Mouse (Mus musculus) ovary, postnatal 36 days (tissue): ENCODE measurements around the gene Zfp952.
"Not testable (repeated sequence)": the region's sequence is repeated elsewhere in the genome, so short reads cannot be mapped to it uniquely, and the experiment has no call there.

Source experiments
- DNase-seq: peaks from one replicate; pipeline ENCODE4 v3.0.0; 2022; ENCODE audit warnings: low spot score, mixed read lengths

Gene Zfp952

DNA sequence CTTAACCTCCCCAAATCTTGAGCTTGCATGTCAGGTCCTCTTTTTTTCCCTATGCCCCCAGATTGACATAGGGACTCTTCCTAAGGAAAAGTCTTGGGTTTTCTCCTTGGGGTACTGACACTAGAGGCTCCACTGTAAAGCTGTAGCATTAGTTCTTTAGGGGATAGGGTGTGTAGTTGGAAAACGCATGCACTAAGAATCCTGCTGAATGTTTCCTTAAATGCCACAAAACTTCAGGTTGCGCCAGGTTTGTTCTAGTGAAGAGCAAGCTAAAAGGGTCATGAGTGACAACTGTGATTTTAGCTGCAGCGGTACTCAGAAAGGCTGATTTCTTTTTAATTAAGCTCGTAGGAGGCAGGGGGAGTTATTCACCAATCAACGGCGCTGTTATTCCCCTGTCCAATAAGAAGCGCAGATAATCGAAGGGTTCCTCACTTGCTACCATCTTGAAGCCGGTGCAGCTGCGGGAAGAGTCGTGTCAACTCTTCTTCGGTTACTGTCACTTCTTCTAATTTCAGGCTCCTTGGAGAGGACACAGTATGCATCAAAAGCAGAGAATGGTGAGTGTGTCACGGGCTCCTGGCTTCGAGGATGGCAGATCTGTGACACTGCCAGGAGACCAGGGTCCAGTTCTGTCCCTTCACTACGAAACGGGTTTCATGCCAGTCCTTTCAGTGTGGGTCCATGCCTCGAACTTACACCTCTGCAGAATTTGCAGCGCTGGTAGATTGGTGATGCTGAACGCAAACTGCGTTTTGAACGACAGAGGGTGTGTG lies at the start of gene Zfp952:
Zfp952 (plus strand) TSS at position 431 of the 776 bp plus-strand sequence.
- peak; percentile 64 for DNase-seq

DNA sequence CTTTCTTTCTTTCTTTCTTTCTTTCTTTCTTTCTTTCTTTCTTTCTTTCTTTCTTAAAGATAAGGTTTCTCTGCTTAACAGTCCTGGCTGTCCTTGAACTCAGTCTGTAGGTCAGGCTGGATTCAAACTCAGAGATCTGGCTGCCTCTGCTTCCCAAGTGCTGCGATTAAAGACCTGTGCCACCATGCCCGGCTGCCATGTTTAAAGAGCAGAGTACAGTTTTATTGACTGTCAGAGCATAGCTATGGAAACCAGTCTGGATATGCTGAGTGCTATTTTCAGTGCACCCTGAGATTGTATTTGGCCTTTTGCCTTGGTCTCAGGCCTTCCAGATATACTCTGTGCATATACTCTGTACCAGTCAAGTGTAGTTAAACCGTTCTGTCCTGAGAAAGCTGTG lies 49.3 kb upstream of the Zfp952 start:
- DNase-seq: no peak

DNA sequence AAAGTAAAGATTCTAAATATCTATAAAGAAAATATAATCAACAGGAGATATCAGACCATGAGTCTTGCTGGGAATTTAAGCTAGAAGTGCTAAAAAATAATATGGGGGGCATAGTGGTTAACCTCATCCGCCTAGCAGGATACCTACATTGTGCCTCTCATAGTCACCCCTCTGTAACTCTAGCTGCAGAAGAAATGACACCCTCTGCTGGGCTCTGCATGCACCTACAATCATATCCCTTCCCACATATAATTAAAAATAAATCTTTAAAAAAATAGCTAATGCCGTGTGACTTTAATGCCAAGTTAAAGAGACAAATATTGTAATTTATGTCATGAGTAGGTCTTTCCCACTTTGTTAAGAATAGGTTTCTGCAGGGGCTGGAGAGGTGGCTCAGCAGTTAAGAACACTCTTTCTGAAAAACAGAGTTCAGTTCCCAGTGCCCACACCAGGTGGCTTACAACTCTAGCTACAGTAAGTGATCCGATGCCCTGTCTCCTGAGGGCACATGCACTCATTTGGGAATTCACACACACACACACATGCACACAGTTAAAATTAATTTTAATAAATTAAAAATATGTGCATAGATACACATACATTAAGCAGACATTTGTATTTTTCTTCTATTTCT lies 48.4 kb upstream of the Zfp952 start:
- no peak for DNase-seq

DNA sequence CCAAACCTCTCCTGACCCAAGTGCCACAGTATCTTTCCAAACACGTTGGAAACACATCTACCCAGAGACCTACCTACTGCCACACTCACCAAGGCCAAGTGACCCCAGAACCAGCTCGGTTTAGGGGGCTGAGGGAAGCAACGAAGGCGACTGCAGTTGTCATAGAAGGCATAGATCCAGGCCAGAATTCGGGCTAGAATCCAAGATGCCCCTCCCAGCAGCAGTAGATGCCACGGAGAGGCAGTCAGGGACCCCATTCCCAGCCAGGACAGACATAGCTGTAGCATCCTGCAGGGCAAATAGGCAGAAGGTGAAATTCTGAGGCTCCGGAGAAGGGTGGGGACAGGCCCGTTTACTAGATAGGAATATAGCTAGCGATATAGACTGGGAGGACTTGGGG lies 46.2 kb upstream of the Zfp952 start:
- DNase-seq: no peak

DNA sequence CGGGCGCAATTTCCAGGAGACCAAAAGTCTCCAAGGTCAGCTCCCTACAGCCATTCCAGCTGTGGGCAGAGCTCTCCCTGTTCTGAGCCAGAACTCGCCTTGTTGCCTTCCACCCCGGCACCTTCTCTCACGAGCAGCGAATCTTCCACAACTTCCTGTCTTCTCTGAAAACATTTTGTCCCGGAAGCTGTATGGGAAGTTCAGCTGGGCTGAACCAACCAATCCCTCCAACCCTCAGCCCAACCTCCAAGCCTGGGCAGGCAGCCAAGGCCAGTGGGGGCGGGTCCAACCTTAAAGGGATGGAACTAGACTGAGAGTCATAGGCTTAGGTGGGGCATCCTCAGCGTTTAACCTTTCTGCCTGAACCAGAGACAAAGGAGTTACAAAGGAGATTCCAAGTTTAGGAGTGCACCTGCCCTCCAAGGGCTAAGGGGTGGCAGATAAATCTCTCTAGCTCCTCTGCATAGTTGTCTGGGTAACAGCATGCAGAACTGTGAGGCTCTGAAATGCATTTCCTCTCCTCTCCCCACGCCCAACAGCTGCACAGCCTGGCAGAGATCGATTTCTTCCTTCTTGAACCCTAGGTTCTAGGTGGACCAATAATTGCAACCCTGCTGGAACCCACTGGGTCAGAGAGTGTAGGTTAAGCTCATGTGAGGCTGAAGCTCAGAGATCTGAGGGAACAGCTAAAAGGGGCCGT lies 45.6 kb upstream of the Zfp952 start, which contains the start of gene Cyp4f13:
Cyp4f13 (minus strand) TSS at position 188 of the 700 bp plus-strand sequence.
- peak; percentile 98 for DNase-seq

DNA sequence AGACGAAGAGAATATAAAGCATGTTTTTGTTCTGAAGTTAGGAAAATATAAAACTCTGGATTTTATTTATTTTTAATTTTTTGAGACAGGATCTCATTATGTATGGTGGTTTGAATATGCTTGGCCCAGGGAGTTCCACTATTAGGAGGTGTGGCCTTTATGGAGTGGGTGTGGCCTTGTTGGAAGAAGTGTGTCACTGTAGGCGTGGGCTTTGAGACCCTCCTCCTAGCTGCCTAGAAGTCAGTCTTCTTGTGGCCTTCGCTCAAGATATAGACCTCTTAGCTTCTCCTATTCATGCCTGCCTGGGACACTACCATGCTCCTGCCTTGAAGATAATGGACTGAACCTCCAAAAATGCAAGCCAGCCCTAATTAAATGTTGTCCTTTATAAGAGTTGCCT lies 42.8 kb upstream of the Zfp952 start:
- no peak for DNase-seq

DNA sequence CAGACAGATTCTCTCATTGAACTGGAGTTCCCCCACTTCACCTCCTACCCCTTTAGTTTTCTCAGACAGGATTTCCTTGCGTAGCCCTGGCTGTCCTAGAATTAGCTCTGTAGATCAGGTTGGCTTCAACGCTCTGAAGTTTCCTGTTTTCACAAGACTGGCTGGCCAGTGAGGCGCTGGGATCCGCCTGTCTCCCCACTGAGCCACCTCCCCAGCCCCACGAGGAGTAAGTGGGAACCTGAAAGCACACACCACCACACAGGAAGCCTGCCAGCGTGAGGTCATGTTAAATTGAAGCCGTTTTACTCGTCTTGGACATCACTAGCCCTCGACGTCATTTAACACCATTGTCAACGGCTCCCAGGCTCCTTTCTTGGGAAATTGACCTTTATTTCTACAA lies 41.9 kb upstream of the Zfp952 start:
- no peak for DNase-seq

DNA sequence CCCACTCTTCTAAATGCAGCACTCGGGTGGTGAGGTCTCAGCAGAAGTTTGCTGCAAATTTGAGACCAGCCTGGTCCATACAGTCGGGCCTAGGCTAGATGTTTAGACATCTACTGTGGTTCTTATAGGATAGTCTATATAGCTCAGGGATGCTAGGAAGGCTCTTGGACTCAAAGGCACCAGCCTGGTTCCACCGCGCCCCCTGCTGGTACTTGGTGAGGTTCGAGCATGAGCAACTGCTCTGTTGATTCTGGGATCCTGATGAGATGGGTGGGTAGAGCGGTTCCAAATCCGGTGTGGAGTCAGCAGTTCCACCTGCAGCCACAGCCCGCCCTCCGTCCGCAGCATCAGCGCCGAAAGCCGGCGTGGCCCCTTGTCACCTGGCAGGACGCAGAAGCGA lies 41.5 kb upstream of the Zfp952 start:
- DNase-seq: peak; percentile 79

DNA sequence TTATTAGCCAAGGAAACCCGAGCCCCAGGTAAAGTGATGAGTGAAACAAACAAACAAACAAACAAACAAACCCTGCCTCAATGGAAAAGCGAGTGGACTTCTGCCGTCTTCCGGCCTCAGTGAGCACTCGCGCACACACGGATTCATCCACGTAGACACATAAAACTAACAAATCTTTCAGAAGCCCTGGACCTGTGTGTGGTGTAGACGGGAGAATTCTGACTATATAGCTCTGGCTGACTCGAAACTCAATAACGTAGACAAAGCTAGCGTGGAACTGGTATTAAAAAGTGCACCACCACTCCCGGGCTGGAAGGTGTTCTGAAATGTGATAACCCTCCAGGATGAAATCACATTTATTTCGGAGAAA lies 27.7 kb upstream of the Zfp952 start:
- no peak for DNase-seq

DNA sequence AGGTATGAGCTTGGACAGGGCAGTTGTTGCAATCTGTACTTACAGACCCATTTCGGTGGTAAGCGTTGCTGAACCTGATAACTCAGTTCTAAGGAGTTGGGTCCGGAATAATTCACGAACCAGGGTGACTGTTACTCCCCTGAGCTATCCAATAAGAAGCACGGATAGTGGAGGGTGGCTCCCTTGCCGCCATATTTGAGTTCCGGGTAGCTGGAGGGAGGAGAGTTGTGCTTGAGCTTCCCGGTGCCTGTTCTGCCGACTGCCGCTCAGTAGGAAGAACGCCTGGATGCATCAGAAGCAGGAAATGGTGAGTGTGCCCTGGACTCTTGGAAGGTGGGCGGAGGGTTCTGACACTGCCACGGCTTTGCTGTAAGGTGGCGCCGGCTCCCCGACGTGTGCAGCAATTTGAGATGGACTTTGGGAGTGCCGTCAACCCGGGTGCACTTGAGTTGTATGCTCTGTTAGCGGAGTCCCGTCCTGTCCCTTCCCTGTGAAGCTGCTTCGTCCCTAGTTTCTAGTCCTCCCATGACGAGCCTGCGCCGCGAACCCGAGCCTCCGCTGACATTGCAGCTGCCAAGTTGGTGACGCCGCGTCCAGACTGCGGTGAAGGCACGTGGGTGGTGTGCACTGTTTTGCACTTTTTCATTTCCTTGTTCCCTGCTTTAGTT lies 27.2 kb upstream of the Zfp952 start, which contains the start of gene Zfp472:
Zfp472 (plus strand) TSS at position 192 of the 668 bp plus-strand sequence.
- DNase-seq: peak; percentile 80

DNA sequence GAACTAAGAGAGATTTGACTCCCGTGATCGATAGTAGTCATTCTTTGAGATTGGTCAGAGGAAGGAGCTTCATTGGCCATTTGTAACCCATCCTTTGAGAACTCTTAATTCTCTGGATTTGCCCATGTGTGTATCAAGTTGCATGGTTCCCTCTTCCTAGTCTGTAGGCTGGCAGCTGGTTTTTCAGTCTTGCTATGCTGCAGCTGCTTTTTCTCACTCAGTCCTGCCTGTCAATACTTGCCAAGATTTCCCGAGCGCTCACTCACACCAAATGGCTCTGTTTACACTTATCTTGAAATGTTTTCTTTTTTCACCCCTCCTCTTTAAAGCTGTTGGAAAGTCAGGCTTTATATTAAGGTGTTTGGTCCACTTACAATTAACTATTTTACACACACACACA lies 11.6 kb upstream of the Zfp952 start:
- DNase-seq: no peak

DNA sequence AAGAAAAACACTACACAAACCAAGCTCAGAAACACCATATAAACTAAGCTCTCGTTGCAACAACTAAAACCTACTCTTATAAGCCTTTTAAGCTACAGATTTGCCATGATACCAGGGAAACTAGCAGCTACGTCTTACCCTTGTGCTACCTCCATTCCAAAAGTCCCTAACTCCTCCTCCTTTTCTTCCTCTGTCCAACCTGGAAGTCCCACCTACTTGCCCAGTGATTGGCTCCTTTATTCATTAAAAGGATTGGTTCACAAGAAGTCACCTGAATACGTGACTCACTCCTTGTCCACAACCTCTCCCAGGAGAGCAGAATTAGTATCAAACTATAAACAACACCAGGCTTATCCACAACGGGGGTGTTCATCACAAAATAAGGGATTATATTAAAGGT lies 6.6 kb upstream of the Zfp952 start:
- no peak for DNase-seq

DNA sequence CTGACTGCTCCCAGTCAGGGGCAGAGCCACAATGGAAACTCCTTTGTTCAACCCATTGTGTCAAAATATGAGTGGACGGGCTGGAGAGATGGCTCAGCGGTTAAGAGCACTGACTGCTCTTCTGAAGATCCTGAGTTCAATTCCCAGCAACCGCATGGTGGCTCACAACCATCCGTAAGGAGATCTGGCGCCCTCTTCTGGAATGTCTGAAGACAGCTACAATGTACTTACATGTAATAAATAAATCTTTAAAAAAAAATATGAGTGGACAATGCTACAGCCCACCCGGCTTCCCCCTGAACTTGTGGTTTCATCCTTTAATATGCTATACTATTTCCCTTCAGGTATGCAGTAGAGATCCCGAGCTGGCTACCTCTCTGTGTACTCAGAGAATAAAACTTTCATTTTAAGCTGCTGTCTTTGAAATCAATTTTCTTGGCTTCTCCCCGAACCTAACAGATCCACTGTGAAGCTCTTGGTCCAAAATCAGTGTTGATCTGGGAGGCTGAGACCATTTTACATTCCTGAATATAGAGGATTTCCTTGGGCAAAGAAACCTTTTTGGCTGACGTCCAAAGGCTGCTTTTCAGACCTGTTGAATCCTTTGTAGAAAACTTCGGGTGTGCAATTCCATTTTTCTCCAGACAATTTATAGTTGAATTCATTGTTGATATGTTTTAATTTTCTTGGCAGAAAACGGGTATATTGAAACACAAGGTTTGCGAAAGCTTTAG lies 797 bp upstream of the Zfp952 start:
- DNase-seq: no peak

DNA sequence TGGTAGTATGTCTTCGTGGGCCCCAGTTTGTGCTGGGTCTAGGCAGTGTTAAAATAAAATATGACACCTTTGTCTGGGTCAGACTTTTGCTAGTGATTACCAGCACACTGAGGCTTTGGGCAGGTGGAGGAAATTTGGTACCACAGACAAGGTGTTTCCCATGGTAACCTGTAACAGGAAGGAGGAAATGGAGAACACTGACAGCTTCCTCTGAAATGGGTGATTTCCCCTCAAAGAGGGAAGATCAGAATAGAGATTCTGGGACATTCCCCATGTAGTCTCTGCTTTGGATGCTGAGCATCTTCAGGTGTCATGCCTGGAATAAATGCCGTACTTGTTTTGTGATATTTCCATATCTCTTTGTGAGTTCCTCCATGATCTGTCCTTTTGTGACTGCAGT lies 5.6 kb downstream of the Zfp952 start:
- no peak for DNase-seq

DNA sequence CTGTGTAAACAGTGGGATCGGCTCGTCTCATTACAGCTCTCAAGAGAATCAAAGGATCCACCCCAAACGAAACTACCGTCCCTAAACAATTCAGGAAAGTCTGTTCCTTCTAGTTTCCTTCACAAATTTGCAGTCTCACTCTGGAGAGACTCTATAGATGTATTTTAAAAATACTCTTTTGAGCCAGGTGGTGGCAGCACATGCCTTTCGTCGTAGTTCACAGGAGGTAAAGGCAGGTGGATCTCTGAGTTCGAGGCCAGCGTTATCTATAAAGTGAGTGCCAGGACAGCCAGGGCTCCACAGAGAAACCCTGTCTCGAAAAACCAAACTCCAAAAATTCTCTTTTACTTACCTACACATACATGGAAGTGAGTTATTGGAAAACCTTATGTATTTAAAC lies 15.4 kb downstream of the Zfp952 start:
- DNase-seq: no peak

DNA sequence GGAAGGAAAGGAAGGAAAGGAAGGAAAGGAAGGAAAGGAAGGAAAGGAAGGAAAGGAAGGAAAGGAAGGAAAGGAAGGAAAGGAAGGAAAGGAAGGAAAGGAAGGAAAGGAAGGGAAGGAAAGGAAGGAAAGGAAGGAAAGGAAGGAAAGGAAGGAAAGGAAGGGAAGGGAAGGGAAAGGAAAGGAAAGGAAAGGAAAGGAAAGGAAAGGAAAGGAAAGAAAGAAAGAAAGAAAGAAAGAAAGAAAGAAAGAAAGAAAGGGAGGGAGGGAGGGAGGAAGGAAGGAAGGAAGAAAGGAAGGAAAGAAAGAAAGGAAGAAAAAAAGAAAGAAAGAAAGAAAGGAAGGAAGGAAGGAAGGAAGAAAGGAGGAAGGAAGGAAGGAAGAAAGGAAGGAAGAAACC lies 27.5 kb downstream of the Zfp952 start:
- DNase-seq: not testable (repeated sequence)

DNA sequence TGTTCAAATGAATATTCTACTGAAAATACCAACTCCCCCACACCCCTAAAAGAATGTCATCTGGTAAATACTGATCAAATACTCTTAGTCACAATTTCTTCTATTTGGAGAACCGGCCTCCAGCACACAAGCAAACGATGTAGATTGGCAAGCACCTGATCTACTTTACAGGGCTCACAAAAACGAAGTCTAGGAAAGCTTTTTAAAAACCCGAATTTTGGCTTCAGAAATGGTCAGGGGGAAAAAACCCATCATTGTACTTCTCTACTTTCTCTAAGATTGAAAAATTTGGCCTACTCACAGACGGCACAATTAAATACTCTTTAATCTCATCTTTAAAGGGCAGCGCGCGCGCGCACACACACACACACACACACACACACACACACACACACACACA lies 39.4 kb downstream of the Zfp952 start:
- no peak for DNase-seq

DNA sequence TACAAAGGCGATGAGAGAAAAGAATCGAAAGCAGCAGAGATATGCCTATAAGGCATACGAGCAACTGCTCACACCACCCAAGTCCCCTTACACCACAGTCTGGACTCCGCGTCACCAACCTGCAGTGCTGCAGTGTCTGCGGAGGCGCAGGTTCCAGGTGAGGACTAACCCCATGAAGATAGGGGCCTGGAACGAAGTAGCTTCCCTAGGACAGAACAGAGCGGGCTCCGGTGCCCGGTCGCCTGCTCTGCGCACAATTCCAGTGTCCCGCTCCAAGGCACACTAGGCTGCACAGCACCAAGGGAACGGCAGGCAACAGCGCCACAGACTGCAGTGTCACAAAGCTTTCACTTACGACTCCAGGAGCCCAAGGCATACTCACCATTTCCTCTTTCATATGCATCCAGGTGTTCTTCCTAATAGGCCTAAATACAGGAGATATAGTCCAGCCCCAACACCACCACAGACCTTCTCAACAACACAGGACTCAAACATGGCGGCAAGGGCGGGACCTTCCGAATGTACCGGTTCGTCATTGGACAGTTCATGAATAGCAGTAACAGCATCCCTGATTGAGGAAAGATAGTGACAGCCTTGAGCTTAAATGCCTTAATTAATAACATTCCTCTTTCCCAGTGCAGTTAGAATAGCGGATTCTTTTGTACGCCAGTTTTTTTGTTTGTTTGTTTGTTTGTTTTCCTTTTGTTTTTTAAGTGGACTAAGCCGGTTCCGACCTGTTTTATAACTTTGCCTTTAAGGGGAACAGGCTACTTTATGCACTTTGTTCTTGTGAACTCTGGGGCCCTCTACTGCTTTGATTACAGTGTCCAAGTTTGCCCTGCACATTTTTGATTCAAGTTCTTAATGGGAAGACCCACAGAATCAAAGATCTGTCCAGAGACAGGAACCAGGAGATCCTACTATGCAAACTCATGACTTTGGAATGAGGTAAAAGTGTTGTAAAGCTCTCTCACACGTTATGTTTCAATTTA lies 40.3 kb downstream of the Zfp952 start, which contains the start of gene Zfp763:
Zfp763 (minus strand) TSS at position 503 of the 992 bp plus-strand sequence.
- peak; percentile 71 for DNase-seq
